Mouse (Mus musculus) G1E (cell line): ENCODE measurements around the gene Hoxa13. TPM values are rescaled to one million over a fixed set of nuclear protein-coding genes. Genes with fewer than 3 reads are reported as not detected.

Source experiments
- ATAC-seq: 2 replicates; pipeline ENCODE4 v1.8.0; 2016; ENCODE audit warnings: mild to moderate bottlenecking; ENCODE audit not compliant: insufficient number of reproducible peaks, poor library complexity, low FRiP score, severe bottlenecking; ENCODE audit errors: extremely low read depth
- DNase-seq: peaks from one replicate; pipeline ENCODE4 v3.0.0; 2012; ENCODE audit warnings: low spot score
- H3K27me3 ChIP-seq: 2 replicates; pipeline ENCODE4 v1.6.1; 2012; ENCODE audit warnings: mild to moderate bottlenecking, low read length, inconsistent platforms; ENCODE audit not compliant: insufficient read depth
- H3K36me3 ChIP-seq: replicated peaks from 2 replicates; pipeline ENCODE3; 2012; ENCODE audit warnings: mild to moderate bottlenecking, inconsistent platforms
- H3K4me1 ChIP-seq: 2 replicates; pipeline ENCODE4 v1.6.1; 2012; ENCODE audit warnings: low read depth, low read length, inconsistent platforms, mixed read lengths; ENCODE audit not compliant: insufficient read depth
- H3K4me3 ChIP-seq: 2 replicates; pipeline ENCODE4 v1.5.1; 2012; ENCODE audit warnings: low read depth, mild to moderate bottlenecking, inconsistent platforms, low read length, moderate library complexity, mixed read lengths
- H3K9me3 ChIP-seq: replicated peaks from 2 replicates; pipeline ENCODE4 v1.6.1; 2012; ENCODE audit warnings: inconsistent platforms
- CTCF ChIP-seq: IDR thresholded peaks from 2 replicates; pipeline ENCODE4 v1.5.1; 2012; ENCODE audit warnings: low read depth, low read length, inconsistent platforms, mixed read lengths
- GATA1 ChIP-seq: IDR thresholded peaks from 2 replicates; pipeline ENCODE4 v1.6.1; 2012; ENCODE audit warnings: borderline replicate concordance, low read length, inconsistent platforms, mixed read lengths
- GATA2 ChIP-seq: IDR thresholded peaks from 2 replicates; pipeline ENCODE4 v1.6.1; 2012; ENCODE audit warnings: low read depth, low read length, inconsistent platforms, borderline replicate concordance
- POLR2AphosphoS5 ChIP-seq: IDR thresholded peaks from 2 replicates; pipeline ENCODE4 v1.6.1; 2012; ENCODE audit warnings: low read depth, low read length, inconsistent platforms; ENCODE audit not compliant: insufficient replicate concordance
- TAL1 ChIP-seq: conservative IDR thresholded peaks from 2 replicates; pipeline ENCODE4 v1.6.1; 2012; ENCODE audit warnings: low read depth, low read length, inconsistent platforms, mixed read lengths
- polyA plus RNA-seq: library from polyadenylated mRNA; stranded (reverse); fragments of >175 nt; gene quantifications from 2 replicates; pipeline ENCODE4 v1.2.3, GENCODE M21; 2012
- total RNA-seq, 2 experiments: library from RNA; stranded (forward) in 1 of 2; stranded (reverse) in 1 of 2; fragments of 200-1000 nt in 1 of 2; fragments of >200 nt in 1 of 2; fragmentation: Nextera tagmentation in 1 of 2; gene quantifications; 2 replicates each; pipeline ENCODE4 v1.2.3; 2014 to 2017

Hoxa13 gene
- total and polyA plus RNA-seq, 3 experiments: not detected

DNA sequence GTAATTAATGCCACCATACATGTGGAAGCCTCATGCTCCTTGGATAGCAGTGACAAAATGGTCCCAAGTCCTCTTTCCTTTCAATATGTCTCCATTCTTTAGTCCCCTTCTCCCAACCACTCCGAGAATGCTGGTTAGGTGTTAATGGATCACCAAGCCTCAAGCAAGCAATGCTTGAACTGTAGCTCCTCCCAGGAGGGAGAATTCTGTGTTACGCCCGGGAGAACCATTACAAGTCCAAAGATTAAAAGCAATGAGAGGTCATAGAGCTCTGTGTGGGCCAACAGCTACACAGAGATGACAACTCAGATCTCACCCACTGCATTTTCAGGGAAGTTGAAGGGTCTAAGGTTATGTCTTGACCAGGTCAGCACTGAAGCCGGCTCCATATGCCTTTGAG lies 37.8 kb upstream of the Hoxa13 start:
- H3K4me3 ChIP-seq: no peak overlapping the region
- no peaks in the 10 kb centered on the region for H3K4me1 ChIP-seq
- no peak for DNase-seq
- TF ChIP-seq POLR2AphosphoS5 (no peak), GATA1 (no peak), CTCF (no peak), GATA2 (no peak), TAL1 (no peak)
- no peaks in the 10 kb centered on the region for H3K36me3 ChIP-seq
- H3K27me3 ChIP-seq: 0 out of 2 replicates have a peak, but pooled peaks cover 3% of the 10 kb centered on the region
- ATAC-seq: no peak
- no peaks in the 10 kb centered on the region for H3K9me3 ChIP-seq

DNA sequence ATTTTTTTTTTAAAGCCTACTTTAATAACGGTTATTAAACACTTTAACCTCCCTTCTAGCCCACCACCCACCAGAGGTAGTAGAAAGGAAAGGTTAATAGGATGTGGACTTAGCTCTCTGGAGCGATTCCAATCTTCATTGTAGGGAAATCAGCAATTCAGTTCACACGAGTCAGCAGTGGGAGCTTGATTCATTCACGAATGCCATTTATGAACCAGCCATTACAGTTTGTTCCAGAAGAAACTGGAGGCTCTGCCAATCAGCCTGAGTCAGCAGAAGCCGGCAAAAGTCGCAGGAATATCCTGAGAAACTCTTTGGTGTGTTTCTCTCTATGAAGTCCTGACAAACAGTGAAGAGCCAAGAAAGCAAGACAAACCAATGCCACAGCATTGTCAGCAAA lies 33.9 kb upstream of the Hoxa13 start:
- Histone ChIP-seq H3K36me3 (no peaks in the 10 kb centered on the region), H3K9me3 (no peaks in the 10 kb centered on the region), H3K4me3 (no peak overlapping the region), H3K4me1 (no peaks in the 10 kb centered on the region), H3K27me3 (peaks cover 2% of the 10 kb centered on the region; the same call in 1 of the 2 replicates)
- DNase-seq (no peak), ATAC-seq (no peak)
- TF ChIP-seq CTCF (no peak), GATA2 (no peak), POLR2AphosphoS5 (no peak), GATA1 (no peak)

DNA sequence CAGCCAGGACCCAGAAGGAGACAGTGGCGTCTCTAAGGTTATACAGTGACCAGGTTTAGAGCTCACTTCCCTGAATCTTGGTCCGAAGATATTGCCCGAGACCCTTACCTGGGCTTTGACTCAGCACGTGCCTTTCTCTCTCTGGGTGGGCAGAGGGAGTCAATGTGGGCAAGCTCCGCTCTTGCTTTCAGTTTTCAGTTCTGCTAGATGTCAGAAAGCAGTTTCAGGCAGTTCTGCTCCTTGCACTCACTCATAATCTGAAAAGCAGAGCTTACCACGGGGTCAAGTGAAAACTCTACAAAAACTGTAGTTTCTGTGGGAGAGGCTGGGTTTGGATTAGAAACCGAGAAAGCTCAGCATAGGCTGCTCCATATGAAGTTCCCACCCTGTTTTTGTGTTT lies 31.6 kb upstream of the Hoxa13 start:
- DNase-seq: no peak
- no peaks in the 10 kb centered on the region for H3K4me1 ChIP-seq
- no peak overlapping the region for H3K4me3 ChIP-seq
- H3K9me3 ChIP-seq: no peaks in the 10 kb centered on the region
- H3K27me3 ChIP-seq: peaks cover 2% of the 10 kb centered on the region; the same call in 1 of the 2 replicates
- ATAC-seq: no peak
- H3K36me3 ChIP-seq: no peaks in the 10 kb centered on the region
- TF ChIP-seq GATA1 (no peak), POLR2AphosphoS5 (no peak), CTCF (no peak), GATA2 (no peak), TAL1 (no peak)

DNA sequence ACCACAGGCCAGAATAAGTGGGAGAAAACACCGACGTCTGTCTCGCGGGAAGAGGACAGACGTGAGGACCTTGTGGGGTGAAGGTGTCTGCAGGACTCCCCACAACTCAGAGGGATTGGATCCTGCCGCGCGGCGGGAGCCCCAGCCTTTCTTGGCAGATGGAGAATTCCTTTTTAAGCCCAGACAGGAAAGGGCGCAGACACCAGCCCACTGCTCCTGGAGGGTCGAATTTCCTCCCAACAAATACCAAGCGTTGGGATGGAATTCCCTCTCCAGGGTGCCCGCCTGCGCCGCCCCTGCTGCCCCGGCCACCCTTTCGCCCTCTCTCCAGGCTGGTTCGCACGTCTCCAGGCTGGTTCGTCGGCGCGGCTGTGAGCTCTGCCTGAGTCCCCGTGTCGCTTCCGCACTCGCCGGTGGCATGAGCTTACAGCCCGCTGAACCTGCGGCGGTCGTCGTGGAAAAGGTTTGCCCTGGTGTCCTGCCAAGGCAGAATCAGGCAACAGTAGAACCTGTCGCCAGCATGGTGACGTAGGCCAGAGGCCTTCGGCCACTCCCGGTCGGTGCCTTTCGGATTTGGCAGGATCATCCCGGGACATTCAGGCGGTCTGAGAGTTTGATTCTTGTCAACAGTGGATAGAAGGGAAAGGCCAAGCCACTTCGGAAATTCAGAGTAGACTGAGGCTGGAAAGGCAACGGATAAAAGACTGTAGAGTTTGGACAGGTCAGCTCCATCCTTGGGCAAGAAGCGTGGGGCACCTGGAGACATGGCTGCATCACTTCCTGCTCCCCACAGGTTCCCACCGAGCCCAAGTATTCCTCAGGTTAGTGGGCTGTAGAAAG lies 30.6 kb upstream of the Hoxa13 start:
- DNase-seq (no peak), ATAC-seq (no peak)
- Histone ChIP-seq H3K4me1 (no peaks in the 10 kb centered on the region), H3K4me3 (no peak overlapping the region), H3K9me3 (no peaks in the 10 kb centered on the region), H3K36me3 (no peaks in the 10 kb centered on the region), H3K27me3 (peaks cover 2% of the 10 kb centered on the region; the same call in 1 of the 2 replicates)
- TF ChIP-seq TAL1: no peak
- no peak for TF ChIP-seq GATA2
- TF ChIP-seq CTCF: no peak
- no peak for TF ChIP-seq GATA1
- no peak for TF ChIP-seq POLR2AphosphoS5

DNA sequence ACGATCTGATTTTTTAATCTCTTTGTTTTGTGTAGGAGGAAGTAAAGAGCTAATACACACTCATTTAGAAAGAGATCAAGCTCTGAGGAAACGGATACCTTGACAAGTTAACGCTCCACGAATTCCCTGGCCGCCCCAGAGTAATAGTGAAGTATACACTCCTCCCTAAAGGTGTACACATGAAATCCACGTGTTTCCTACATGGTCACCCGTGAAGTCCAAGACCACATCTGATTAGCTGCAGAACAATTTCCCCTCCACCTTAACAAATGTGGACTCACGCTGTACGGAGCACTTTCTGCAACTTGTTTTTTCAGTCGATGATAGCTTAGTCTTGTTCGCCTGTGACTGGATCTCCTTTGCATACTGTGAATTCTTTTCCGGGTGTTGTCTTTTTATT lies 29.5 kb upstream of the Hoxa13 start:
- Histone ChIP-seq H3K9me3 (no peaks in the 10 kb centered on the region), H3K36me3 (no peaks in the 10 kb centered on the region), H3K4me1 (no peaks in the 10 kb centered on the region), H3K27me3 (peaks cover 2% of the 10 kb centered on the region; the same call in 1 of the 2 replicates), H3K4me3 (no peak overlapping the region)
- TF ChIP-seq CTCF (no peak), GATA2 (no peak), GATA1 (no peak), TAL1 (no peak), POLR2AphosphoS5 (no peak)
- DNase-seq (no peak), ATAC-seq (no peak)

DNA sequence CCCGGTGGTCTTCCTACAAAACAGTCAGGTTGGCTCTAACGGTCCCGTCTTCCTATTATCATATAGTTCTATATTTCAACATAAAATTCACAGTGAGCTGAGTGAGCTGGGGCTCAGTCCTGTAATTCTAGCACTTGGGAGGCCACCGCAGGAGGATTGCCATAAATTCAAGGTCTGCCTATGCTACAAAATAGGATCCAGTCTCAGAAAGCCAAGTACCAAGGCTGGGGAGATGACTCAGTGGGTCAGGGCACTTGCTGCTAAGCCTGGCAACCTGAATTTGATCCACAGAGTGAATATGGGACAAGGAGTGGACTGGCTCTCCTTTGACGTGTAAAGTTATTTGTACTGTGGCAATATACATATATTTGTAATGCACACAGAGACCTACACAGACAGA lies 23.2 kb upstream of the Hoxa13 start:
- Histone ChIP-seq H3K27me3 (no peaks in the 10 kb centered on the region), H3K4me3 (no peak overlapping the region), H3K9me3 (no peaks in the 10 kb centered on the region), H3K4me1 (no peaks in the 10 kb centered on the region), H3K36me3 (no peaks in the 10 kb centered on the region)
- no peak for DNase-seq
- no peak for TF ChIP-seq CTCF
- no peak for TF ChIP-seq GATA2
- TF ChIP-seq POLR2AphosphoS5: no peak
- no peak for TF ChIP-seq GATA1
- TF ChIP-seq TAL1: no peak
- ATAC-seq: no peak
